Mouse (Mus musculus) stomach, postnatal 0 days (tissue): ENCODE results near the gene Fbxl20.

ENCODE experiments used
- CTCF ChIP-seq: IDR thresholded peaks from 2 replicates; pipeline ENCODE4 v1.5.1; 2016; ENCODE audit warnings: antibody characterized with exemption, low read depth, mild to moderate bottlenecking, moderate library complexity
- EP300 ChIP-seq: optimal IDR thresholded peaks from 2 replicates; pipeline ENCODE3; 2016; ENCODE audit warnings: antibody characterized with exemption

DNA sequence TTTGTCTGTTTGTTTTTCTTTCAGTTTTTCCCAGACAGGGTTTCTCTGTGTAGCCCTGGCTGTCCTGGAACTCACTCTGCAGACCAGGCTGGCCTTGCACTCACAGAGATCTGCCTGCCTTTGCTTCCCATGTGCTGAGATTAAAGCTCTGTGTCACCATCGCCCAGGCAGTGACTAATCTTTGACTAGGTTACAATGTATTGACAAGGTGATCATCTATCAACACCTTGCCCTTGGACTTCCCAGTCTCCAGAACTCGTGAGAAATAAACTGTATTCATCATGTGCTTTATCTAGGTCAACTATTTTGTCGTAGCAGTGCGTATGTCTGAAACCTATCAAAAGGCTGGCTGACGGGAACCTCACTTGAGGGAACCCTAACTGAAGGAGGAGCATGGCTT is 26.8 kb downstream of the Fbxl20 start:
- TF ChIP-seq CTCF, result no peak
- no peak for TF ChIP-seq EP300
